Mouse (Mus musculus) midbrain, embryonic 16.5 days (tissue): ENCODE results near the gene Hps4. TPM values are rescaled to one million over a fixed set of nuclear protein-coding genes. Genes with fewer than 3 reads are reported as not detected.

Experiments used
- ATAC-seq: fragments of 200-750 bp; cut with Nextera tagmentation; 2 replicates; pipeline ENCODE4 v1.8.0; 2017; ENCODE audit warnings: moderate TSS enrichment
- H3K27ac ChIP-seq: fragments of 300-500 bp; sonication (generic); 2 replicates; pipeline ENCODE4 v1.5.1; 2014; ENCODE audit warnings: mild to moderate bottlenecking, low read length, mixed read lengths
- H3K27me3 ChIP-seq: fragments of 300-500 bp; sonication (generic); 2 replicates; pipeline ENCODE4 v1.6.1; 2014; ENCODE audit warnings: low read depth, low read length, mixed read lengths; ENCODE audit not compliant: control insufficient read depth, insufficient read depth
- H3K36me3 ChIP-seq: fragments of 300-500 bp; sonication (generic); 2 replicates; pipeline ENCODE4 v1.6.1; 2014; ENCODE audit warnings: mild to moderate bottlenecking, low read length, moderate library complexity, mixed read lengths; ENCODE audit not compliant: control insufficient read depth, insufficient read depth
- H3K4me1 ChIP-seq: fragments of 300-500 bp; sonication (generic); 2 replicates; pipeline ENCODE4 v1.6.1; 2014; ENCODE audit warnings: mild to moderate bottlenecking, low read length, mixed read lengths; ENCODE audit not compliant: control insufficient read depth, insufficient read depth
- H3K4me2 ChIP-seq: fragments of 300-500 bp; sonication (generic); 2 replicates; pipeline ENCODE4 v1.6.1; 2014; ENCODE audit warnings: mild to moderate bottlenecking, low read length, mixed read lengths
- H3K4me3 ChIP-seq: fragments of 300-500 bp; sonication (generic); 2 replicates; pipeline ENCODE4 v1.5.1; 2014; ENCODE audit warnings: low read depth, mild to moderate bottlenecking, low read length, moderate library complexity, mixed read lengths
- H3K9ac ChIP-seq: fragments of 300-500 bp; sonication (generic); 2 replicates; pipeline ENCODE4 v1.6.1; 2014; ENCODE audit warnings: low read depth, low read length, mixed read lengths
- H3K9me3 ChIP-seq: fragments of 300-500 bp; sonication (generic); replicated peaks from 2 replicates; pipeline ENCODE4 v1.6.1; 2014; ENCODE audit warnings: mild to moderate bottlenecking, low read length, mixed read lengths; ENCODE audit not compliant: control insufficient read depth, poor library complexity, severe bottlenecking
- WGBS: fragments of 180-500 bp; shearing (Covaris S2); extraction: QIAGEN DNeasy Blood & Tissue Kit; methylation state at CpG from one replicate; pipeline ENCODE4 v1.1.7; 2014; 5-methylcytosine and 5-hydroxymethylcytosine counted together
- polyA plus RNA-seq: library from polyadenylated mRNA; unstranded; fragments of >200 nt; fragmentation: Nextera tagmentation; extraction: Ambion mirVana; gene quantifications from 2 replicates; pipeline ENCODE4 v1.2.1, GENCODE M21; 2015

The Hps4 gene
- polyA plus RNA-seq = 41.8 and 45.6 TPM in 2 replicates

DNA sequence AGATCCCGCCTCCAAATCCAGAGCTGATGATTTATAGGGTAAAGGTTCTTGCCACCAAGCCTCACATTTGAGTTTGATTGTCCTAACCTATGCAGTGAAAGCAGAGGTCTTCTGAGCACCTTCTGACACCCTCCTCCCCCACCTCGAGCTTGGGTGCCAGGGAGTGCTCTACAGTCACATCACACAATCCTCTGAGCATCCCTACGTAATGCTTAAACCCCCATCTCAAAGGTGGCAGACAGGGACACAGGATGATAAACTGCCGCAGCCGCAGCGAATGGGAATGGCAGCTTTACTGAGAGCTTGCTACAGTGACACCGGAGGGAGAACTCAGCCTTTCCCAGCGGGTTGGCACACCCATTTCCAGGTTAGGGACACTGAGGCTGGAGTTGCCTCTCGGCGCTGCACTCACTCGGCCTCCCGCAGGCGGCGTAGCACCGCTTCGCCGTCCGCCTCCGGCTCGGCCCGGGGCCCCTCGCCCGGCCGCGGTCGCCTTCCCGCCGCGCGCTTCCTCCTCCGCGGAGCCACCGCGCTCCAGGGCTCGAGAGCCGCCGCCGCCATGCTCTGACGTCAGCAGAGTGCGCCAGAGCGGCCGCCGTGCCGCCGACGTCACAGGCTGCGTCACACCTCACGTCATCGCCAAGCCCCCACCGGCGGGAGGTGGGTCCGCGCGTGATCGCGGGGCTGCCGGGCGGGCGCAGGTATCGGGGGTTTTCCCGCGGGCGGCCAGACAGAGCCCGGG, at the start of gene Hps4, which contains the start of gene Srrd:
Gene Hps4, plus strand, starts transcription at position 621 of the 742 bp plus-strand sequence.
Gene Srrd, minus strand, starts transcription at position 578 of the 742 bp plus-strand sequence.
- Histone ChIP-seq H3K4me3 (peak within 1 kb of the TSS; percentile 91), H3K27me3 (no peaks in the 10 kb centered on the region), H3K9ac (peak within 1 kb of the TSS; percentile 88), H3K9me3 (no peaks in the 10 kb centered on the region), H3K4me2 (peak within 1 kb of the TSS; percentile 90), H3K4me1 (peaks cover 38% of the 10 kb centered on the region), H3K36me3 (peaks cover 5% of the 10 kb centered on the region), H3K27ac (peak within 1 kb of the TSS; percentile 69)
- ATAC-seq = peak; percentile 69
- 2% methylated on average over 62 of the region's 64 CpGs for WGBS

- Histone ChIP-seq H3K27ac (no peak overlapping the region), H3K4me2 (no peak overlapping the region), H3K4me1 (peaks cover 6% of the 10 kb centered on the region), H3K36me3 (no peaks in the 10 kb centered on the region), H3K9ac (no peak overlapping the region), H3K27me3 (no peaks in the 10 kb centered on the region), H3K4me3 (no peak overlapping the region), H3K9me3 (no peaks in the 10 kb centered on the region)
- no peak for ATAC-seq
- WGBS = 89% methylated on average over 2 of the region's 2 CpGs
These were observed 49.1 kb upstream of the Hps4 start for GRCm38 (mm10) chr5:112293800-112294199.

GRCm38 (mm10) chr5:112294696-112295095, 48.2 kb upstream of the Hps4 start:
- H3K4me3 ChIP-seq = no peak overlapping the region
- H3K36me3 ChIP-seq = no peaks in the 10 kb centered on the region
- H3K4me2 ChIP-seq = no peak overlapping the region
- WGBS = 64% methylated on average over 4 of the region's 4 CpGs
- 0 out of 2 replicates have a peak overlapping the region, but pooled peaks have one; percentile 25 for H3K9ac ChIP-seq
- peaks cover 6% of the 10 kb centered on the region for H3K4me1 ChIP-seq
- no peak for ATAC-seq
- H3K27ac ChIP-seq = no peak overlapping the region
- no peaks in the 10 kb centered on the region for H3K9me3 ChIP-seq
- H3K27me3 ChIP-seq = no peaks in the 10 kb centered on the region

- Histone ChIP-seq H3K4me2 (no peak overlapping the region), H3K4me1 (peaks cover 6% of the 10 kb centered on the region), H3K9ac (no peak overlapping the region), H3K27me3 (no peaks in the 10 kb centered on the region), H3K4me3 (no peak overlapping the region), H3K9me3 (no peaks in the 10 kb centered on the region), H3K27ac (no peak overlapping the region), H3K36me3 (no peaks in the 10 kb centered on the region)
- 30% methylated on average over 8 of the region's 8 CpGs for WGBS
- ATAC-seq = no peak
These were observed 47.7 kb upstream of the Hps4 start for GRCm38 (mm10) chr5:112295162-112295561.

- no peak overlapping the region for H3K27ac ChIP-seq
- H3K36me3 ChIP-seq = no peaks in the 10 kb centered on the region
- no peak overlapping the region for H3K4me2 ChIP-seq
- H3K9ac ChIP-seq = no peak overlapping the region
- peaks cover 6% of the 10 kb centered on the region for H3K4me1 ChIP-seq
- WGBS = 57% methylated on average over 8 of the region's 8 CpGs
- no peaks in the 10 kb centered on the region for H3K27me3 ChIP-seq
- H3K9me3 ChIP-seq = no peaks in the 10 kb centered on the region
- ATAC-seq = no peak
- H3K4me3 ChIP-seq = no peak overlapping the region
These were observed 47.3 kb upstream of the Hps4 start for GRCm38 (mm10) chr5:112295564-112295963.

DNA sequence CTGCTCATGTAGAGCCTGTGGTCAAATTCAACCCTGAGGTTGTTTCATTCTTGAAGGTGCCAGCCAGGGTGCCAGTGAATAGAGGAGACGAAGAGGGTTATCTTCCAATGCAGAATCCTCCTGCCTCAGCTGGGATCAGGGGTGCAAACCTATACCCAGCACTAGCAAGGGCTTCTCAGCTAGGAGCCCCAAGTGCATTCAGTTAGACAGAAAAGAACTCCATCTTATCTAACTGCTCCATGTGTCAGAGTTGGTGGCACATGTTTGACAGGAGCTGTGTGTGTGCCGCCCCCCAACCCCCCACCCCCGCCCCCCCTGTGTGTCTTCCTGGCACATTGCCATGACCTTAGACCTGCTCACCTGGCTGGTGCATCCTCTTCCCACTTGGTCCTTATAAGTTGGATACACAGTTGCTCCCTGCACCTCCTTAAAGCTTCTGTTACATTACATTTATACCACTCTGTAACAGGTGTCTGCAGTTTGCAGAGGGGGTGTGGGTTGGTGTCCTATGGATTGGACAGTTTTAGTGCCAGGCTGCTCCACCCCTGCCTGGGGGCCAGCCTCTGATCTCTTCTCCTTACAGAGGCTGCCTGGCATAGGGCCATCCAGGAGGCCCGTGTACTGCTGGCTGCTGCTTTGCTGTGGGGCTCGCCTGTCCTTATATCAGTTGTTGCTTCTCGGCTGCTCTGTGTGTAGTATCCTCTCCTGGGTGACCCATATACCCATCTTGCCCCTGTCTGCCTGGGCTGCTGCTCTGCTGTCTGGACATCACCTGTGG, 46.3 kb upstream of the Hps4 start:
- WGBS = 77% methylated on average over 6 of the region's 6 CpGs
- no peak for ATAC-seq
- Histone ChIP-seq H3K27ac (no peak overlapping the region), H3K4me3 (no peak overlapping the region), H3K36me3 (no peaks in the 10 kb centered on the region), H3K9me3 (no peaks in the 10 kb centered on the region), H3K4me2 (no peak overlapping the region), H3K27me3 (no peaks in the 10 kb centered on the region), H3K9ac (no peak overlapping the region), H3K4me1 (peaks cover 6% of the 10 kb centered on the region)

- Histone ChIP-seq H3K36me3 (no peaks in the 10 kb centered on the region), H3K9ac (no peak overlapping the region), H3K27ac (no peak overlapping the region), H3K4me2 (no peak overlapping the region), H3K9me3 (no peaks in the 10 kb centered on the region), H3K4me1 (peaks cover 6% of the 10 kb centered on the region), H3K27me3 (no peaks in the 10 kb centered on the region), H3K4me3 (no peak overlapping the region)
- no peak for ATAC-seq
- 86% methylated on average over 2 of the region's 2 CpGs for WGBS
These were observed 45.6 kb upstream of the Hps4 start for GRCm38 (mm10) chr5:112297257-112297656.

DNA sequence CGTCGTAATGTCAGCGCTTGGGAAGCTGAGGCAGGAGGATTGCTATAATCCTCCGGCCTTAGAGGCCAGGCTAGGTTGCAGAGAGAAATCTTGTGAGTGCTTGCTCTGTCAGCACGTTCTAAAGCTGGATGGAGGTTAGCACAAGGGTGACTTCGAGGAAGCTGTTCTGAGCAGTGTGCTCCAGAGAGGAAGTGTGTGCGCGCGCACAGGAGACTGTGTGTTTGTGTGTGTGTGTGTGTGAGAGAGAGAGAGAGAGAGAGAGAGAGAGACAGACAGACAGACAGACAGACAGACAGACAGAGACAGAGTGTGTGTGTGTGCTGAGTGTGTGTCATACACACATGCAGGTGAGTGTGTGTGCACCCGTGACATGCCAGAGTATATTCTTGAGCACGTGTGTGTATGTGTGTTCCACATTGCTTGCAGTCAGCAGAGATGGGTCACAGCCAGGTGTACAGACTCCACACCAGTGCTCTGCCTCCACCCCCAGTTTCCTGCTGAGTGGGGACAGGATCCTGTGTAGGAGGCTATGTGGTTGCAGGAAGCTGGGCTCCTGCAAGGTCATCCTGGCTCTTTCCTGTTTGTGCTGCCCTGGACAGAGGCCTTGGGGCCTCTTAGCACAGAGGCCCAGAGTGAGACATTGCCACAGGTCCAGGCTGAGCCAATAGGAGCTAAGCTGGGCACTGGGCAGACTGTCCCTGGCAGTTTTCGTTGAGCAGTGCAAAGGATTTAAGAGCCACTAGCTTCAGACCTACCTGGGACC, 44.5 kb upstream of the Hps4 start:
- H3K9ac ChIP-seq = no peak overlapping the region
- no peak overlapping the region for H3K4me2 ChIP-seq
- peaks cover 6% of the 10 kb centered on the region for H3K4me1 ChIP-seq
- WGBS = 89% methylated on average over 12 of the region's 12 CpGs
- H3K27ac ChIP-seq = no peak overlapping the region
- H3K27me3 ChIP-seq = no peaks in the 10 kb centered on the region
- H3K36me3 ChIP-seq = no peaks in the 10 kb centered on the region
- H3K9me3 ChIP-seq = no peaks in the 10 kb centered on the region
- ATAC-seq = no peak
- H3K4me3 ChIP-seq = no peak overlapping the region
